Mouse (Mus musculus): ENCODE results near the gene Cmbl. TPM values are rescaled to one million over a fixed set of nuclear protein-coding genes. Genes with fewer than 3 reads are reported as not detected.

Gene Cmbl
- total RNA-seq (2023; ENCODE audit: inconsistent age) = 1.1 TPM in 1 of 4 replicates, not detected in the others

GRCm38 (mm10) chr15:31565184-31565583 is at the start of gene Cmbl:
Gene Cmbl, plus strand, starts transcription at chr15:31565389.

GRCm38 (mm10) chr15:31530659-31531445 is 34.3 kb upstream of the Cmbl start, which contains the start of gene March6:
Gene March6, minus strand, starts transcription at chr15:31531053.

GRCm38 (mm10) chr15:31601646-31602374 is 36.6 kb downstream of the Cmbl start, which contains the start of the genes Cct5 and Fam173b:
Gene Cct5, minus strand, starts transcription at chr15:31601804.
Gene Fam173b, plus strand, starts transcription at chr15:31601852.

Other genes with a start within 250 kb of the Cmbl start
- 14.4 to 15.9 TPM (median 15.7 TPM) in 4 replicates for gene Ankrd33b, start 197.7 kb upstream of the Cmbl start, total RNA-seq (2023; ENCODE audit: inconsistent age)
- gene Ropn1l, start 111.7 kb upstream of the Cmbl start, total RNA-seq (2023; ENCODE audit: inconsistent age) = 0.57 to 2.2 TPM (median 1.4 TPM) in 4 replicates
- 48.6 to 54.5 TPM (median 51.7 TPM) in 4 replicates for gene March6, start 34.3 kb upstream of the Cmbl start, total RNA-seq (2023; ENCODE audit: inconsistent age)
- 201 to 216 TPM (median 205 TPM) in 4 replicates for gene Cct5, start 36.4 kb downstream of the Cmbl start, total RNA-seq (2023; ENCODE audit: inconsistent age)
- gene Fam173b, start 36.5 kb downstream of the Cmbl start, total RNA-seq (2023; ENCODE audit: inconsistent age) = 10.0 to 14.9 TPM (median 12.3 TPM) in 4 replicates